Mouse (Mus musculus): ENCODE measurements around the gene Gm21887. TPM values are rescaled to one million over a fixed set of nuclear protein-coding genes. Genes with fewer than 3 reads are reported as not detected.
"Not testable (repeated sequence)": the region's sequence is repeated elsewhere in the genome, so short reads cannot be mapped to it uniquely, and the experiment has no call there.

Gm21887 gene
- polyA plus RNA-seq, 1 experiment from 2014 or later: 189 TPM

DNA sequence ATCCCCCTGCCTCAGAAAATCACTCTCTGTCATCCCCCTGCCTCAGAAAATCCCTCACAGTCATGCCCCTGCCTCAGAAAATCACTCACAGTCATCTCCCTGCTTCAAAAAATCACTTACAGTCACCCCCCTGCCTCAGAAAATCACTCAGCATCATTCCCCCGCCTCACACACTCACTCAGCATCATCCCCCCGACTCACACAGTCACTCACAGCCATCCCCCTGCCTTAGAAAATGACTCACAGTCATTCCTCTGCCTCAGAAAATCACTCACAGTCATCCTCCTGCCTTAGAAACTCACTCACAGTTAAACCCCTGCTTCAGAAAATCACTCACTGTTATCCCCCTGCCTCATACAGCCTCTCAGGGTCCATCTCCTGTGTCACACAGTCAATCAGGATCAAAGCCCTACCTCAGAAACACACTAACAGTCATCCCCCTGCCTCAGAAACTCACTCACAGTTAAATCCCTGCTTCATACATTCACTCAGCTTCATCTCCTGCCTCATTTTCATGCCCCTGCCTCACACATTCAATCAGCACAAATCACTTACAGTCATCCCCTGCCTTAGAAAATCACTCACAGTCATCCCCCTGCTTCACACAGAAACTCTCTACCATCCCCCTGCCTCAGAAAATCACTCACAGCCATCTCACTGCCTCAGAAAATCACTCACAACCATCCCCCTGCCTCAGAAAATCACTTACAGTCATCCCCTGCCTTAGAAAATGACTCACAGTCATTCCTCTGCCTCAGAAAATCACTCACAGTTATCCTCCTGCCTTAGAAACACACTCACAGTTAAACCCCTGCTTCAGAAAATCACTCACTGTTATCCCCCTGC, 14.4 kb upstream of the Gm21887 start:
- H3K36me3 ChIP-seq; H3K9me3 ChIP-seq; H3K9ac ChIP-seq (replicated peaks); ATAC-seq (replicated peaks); H3K4me2 ChIP-seq (replicated peaks); H3K4me3 ChIP-seq; H3K27ac ChIP-seq (replicated peaks); H3K27me3 ChIP-seq; H3K4me1 ChIP-seq: not testable (repeated sequence)
- 20% methylated on average over 2 of the region's 2 CpGs for WGBS

GRCm38 (mm10) chrX:169995909-169996521, 13.4 kb upstream of the Gm21887 start:
- not testable (repeated sequence) for H3K9ac ChIP-seq (replicated peaks); H3K27ac ChIP-seq (replicated peaks)

GRCm38 (mm10) chrX:169996926-169997325, 12.5 kb upstream of the Gm21887 start:
- ATAC-seq (replicated peaks); H3K4me1 ChIP-seq; H3K9ac ChIP-seq (replicated peaks); H3K4me3 ChIP-seq; H3K27me3 ChIP-seq; H3K27ac ChIP-seq (replicated peaks); H3K36me3 ChIP-seq; H3K4me2 ChIP-seq (replicated peaks); H3K9me3 ChIP-seq: not testable (repeated sequence)
- WGBS: no CpG with 5 or more reads among the region's 46 CpGs

More at GRCm38 (mm10) chrX:169995909-169996521, 13.4 kb upstream of the Gm21887 start:
- not testable (repeated sequence) for H3K36me3 ChIP-seq; ATAC-seq (replicated peaks); H3K4me1 ChIP-seq; H3K27me3 ChIP-seq; H3K4me3 ChIP-seq; H3K4me2 ChIP-seq (replicated peaks); H3K9me3 ChIP-seq
- no CpG with 5 or more reads among the region's 17 CpGs for WGBS

GRCm38 (mm10) chrX:169997456-169997853, 12.0 kb upstream of the Gm21887 start:
- H3K4me1 ChIP-seq; ATAC-seq (replicated peaks); H3K27me3 ChIP-seq; H3K9me3 ChIP-seq; H3K36me3 ChIP-seq; H3K9ac ChIP-seq (replicated peaks): not testable (repeated sequence)
- H3K27ac ChIP-seq (replicated peaks): peak overlapping the region; percentile 50; the same call in 1 of the 2 replicates
- peak overlapping the region; percentile 29 for H3K4me3 ChIP-seq
- H3K4me2 ChIP-seq (replicated peaks): peak overlapping the region; percentile 41
- WGBS: 35% methylated on average over 23 of the region's 40 CpGs

DNA sequence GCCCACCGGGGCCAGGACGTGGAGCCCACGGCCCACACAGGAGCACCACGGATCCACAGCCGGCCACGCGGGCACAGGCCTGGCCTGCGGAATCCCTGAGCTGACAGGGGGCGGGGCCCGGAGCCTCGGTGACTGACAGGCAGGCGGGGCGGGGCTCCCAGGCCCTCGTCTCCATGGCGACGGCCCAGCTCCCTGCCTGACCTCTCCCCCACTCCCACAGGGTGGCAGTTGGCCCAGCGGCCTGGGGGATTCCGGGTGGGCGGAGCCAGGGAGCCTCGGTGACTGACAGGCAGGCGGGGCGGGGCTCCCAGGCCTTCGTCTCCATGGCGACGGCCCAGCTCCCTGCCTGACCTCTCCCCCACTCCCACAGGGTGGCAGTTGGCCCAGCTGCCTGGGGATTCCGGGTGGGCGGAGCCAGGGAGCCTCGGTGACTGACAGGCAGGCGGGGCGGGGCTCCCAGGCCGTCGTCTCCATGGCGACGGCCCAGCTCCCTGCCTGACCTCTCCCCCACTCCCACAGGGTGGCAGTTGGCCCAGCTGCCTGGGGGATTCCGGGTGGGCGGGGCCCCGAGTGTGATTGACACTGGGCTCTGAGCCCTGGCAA, 11.5 kb upstream of the Gm21887 start:
- not testable (repeated sequence) for H3K36me3 ChIP-seq; H3K27me3 ChIP-seq; H3K9me3 ChIP-seq; H3K4me1 ChIP-seq; H3K9ac ChIP-seq (replicated peaks)
- WGBS: 4% methylated on average over 9 of the region's 37 CpGs
- Histone ChIP-seq H3K4me2 (replicated peaks) (peak overlapping the region; percentile 41), H3K27ac (replicated peaks) (peak overlapping the region; percentile 50; the same call in 1 of the 2 replicates), H3K4me3 (peak overlapping the region; percentile 29)
- peak; percentile 80 for ATAC-seq (replicated peaks)

DNA sequence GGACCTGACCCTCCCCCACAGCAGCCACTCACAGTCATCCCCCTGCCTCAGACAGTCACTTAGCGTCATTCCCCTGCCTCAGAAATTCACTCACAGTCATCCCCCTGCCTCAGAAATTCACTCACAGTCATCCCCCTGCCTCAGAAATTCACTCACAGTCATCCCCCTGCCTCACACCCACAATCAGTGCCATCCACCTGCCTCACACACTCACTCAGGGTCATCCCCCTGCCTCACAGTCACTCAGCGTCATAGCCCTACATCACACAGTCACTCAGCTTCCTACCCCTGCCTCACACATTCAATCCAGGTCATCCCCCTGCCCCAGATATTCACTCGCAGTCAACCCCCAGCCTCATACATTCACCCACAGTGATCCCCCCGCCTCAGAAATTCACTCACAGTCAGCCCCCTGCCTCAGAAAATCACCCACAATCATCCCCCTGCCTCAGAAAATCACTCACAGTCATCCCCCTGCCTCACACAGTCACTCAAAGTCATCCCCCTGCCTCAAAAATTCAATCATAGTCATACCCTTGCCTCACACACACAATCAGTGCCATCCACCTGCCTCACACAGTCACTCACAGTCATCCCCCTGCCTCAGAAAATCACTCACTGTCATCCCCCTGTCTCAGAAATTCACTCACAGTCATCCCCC, 10.8 kb upstream of the Gm21887 start:
- not testable (repeated sequence) for ATAC-seq (replicated peaks); H3K27ac ChIP-seq (replicated peaks); H3K4me2 ChIP-seq (replicated peaks); H3K9ac ChIP-seq (replicated peaks); H3K4me3 ChIP-seq; H3K27me3 ChIP-seq; H3K9me3 ChIP-seq; H3K4me1 ChIP-seq; H3K36me3 ChIP-seq
- 10% methylated on average over 2 of the region's 4 CpGs for WGBS

DNA sequence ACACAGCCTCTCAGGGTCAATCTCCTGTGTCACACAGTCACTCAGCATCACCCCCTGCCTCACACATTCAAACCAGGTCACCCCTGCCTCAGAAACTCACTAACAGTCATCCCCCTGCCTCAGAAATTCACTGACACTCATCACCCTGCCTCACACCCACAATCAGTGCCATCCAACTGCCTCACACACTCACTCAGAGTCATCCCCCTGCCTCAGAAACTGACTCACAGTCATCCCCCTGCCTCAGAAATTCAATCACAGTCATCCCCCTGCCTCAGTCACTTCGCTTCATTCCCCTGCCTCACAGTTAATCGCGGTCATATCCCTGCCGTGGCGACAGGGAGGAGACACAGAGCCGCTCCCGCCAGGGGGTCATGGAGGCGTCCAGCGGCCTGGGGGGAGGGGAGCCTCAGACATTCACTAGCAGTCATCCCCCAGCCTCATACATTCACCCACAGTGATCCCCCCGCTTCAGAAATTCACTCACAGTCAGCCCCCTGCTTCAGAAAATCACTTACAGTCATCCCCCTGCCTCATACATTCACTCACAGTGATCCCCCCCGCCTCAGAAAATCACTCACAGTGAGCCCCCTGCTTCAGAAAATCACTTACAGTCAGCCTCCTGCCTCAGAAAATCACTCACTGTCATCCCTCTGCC, 10.1 kb upstream of the Gm21887 start:
- not testable (repeated sequence) for H3K4me1 ChIP-seq; H3K27ac ChIP-seq (replicated peaks); H3K27me3 ChIP-seq; H3K4me3 ChIP-seq; H3K9me3 ChIP-seq; H3K9ac ChIP-seq (replicated peaks); H3K36me3 ChIP-seq; H3K4me2 ChIP-seq (replicated peaks); ATAC-seq (replicated peaks)
- WGBS: 39% methylated on average over 6 of the region's 11 CpGs

- not testable (repeated sequence) for H3K4me1 ChIP-seq; H3K9ac ChIP-seq (replicated peaks); H3K4me2 ChIP-seq (replicated peaks); H3K27ac ChIP-seq (replicated peaks); ATAC-seq (replicated peaks); H3K9me3 ChIP-seq; H3K36me3 ChIP-seq; H3K27me3 ChIP-seq; H3K4me3 ChIP-seq
- WGBS: 0% methylated on average over 2 of the region's 3 CpGs
These were observed 9.4 kb upstream of the Gm21887 start for GRCm38 (mm10) chrX:169999912-170000641.

DNA sequence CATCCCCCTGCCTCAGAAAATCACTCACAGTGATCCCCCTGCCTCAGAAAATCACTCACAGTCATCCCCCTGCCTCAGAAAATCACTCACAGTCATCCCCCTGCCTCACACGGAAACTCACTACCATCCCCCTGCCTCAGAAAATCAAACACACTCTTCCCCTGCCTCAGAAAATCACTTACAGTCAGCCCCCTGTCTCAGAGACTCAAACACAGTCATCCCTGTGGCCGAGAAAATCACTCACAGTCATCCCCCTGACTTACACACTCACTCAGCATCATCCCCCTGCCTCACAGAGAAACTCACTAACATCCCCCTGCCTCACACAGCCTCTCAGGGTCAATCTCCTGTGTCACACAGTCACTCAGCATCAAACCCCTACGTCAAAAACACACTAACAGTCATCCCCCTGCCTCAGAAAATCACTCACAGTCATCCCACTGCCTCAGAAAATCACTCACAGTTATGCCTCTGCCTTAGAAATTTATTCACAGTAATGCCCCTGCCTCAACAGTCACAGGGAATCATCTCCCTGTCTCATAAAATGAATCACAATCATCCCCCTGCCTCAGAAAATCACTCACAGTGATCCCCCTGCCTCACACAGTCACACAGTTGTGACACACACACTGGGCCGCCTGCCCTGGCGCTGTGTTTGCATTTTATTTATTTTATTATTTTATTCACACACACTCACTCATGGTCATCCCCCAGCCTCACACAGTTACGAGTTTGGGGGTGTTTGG, 8.6 kb upstream of the Gm21887 start:
- H3K9me3 ChIP-seq; ATAC-seq (replicated peaks); H3K36me3 ChIP-seq; H3K4me3 ChIP-seq; H3K4me2 ChIP-seq (replicated peaks); H3K9ac ChIP-seq (replicated peaks); H3K27me3 ChIP-seq; H3K27ac ChIP-seq (replicated peaks); H3K4me1 ChIP-seq: not testable (repeated sequence)
- WGBS: 40% methylated on average over 6 of the region's 6 CpGs

- not testable (repeated sequence) for H3K27ac ChIP-seq (replicated peaks); H3K9me3 ChIP-seq; H3K9ac ChIP-seq (replicated peaks); H3K36me3 ChIP-seq; H3K4me1 ChIP-seq; H3K4me3 ChIP-seq; H3K4me2 ChIP-seq (replicated peaks); H3K27me3 ChIP-seq; ATAC-seq (replicated peaks)
- WGBS: 14% methylated on average over 4 of the region's 12 CpGs
These were observed 8.1 kb upstream of the Gm21887 start for GRCm38 (mm10) chrX:170001388-170001695.
